10 mouse cellular contexts compared by ENCODE assay signal in genomic region chr5:107497519-107498501, GRCm38 (mm10). TPM values are rescaled to one million over a fixed set of nuclear protein-coding genes. Genes with fewer than 3 reads are reported as not detected.
DNase-seq lines count a peak whose midpoint lies in the region; ATAC-seq and TF ChIP-seq lines count a peak whose summit lies in the region.
"Had no signal": no experiment of that assay in that cellular context is flagged by ENCODE, and none has a peak within 500 bp of the region (broad histone marks: within the 10 kb centered on the region; RNA-seq: fewer than 3 reads in every experiment).

No protein-coding gene starts in this region.

- 70% methylated on average over 10 of the region's 10 CpGs for WGBS in heart, postnatal 0 days
- 22% methylated on average over 10 of the region's 10 CpGs for WGBS in forebrain, embryonic 13.5 days
- 73% methylated on average over 10 of the region's 10 CpGs for WGBS in heart, embryonic 11.5 days (ENCODE audit: insufficient replicate concordance)

- no peak for TF ChIP-seq POLR2A in myocyte (IDR thresholded peaks at IDR 0.05; ENCODE audit: insufficient read length, low read depth)

- H3K79me2 ChIP-seq in myocyte (ENCODE audit: control insufficient read depth, insufficient read depth) = no peaks in the 10 kb centered on the region

- no peak overlapping the region; the same call in 1 of the 2 replicates for H3K4me3 ChIP-seq in heart, postnatal 0 days (ENCODE audit: low read depth, low read length)
- H3K4me3 ChIP-seq in forebrain, embryonic 13.5 days = peak overlapping the region; percentile 42
- H3K4me3 ChIP-seq in myocyte = no peak overlapping the region
- H3K4me3 ChIP-seq in heart, embryonic 11.5 days (ENCODE audit: low read depth, low read length) = no peak overlapping the region
- H3K4me3 ChIP-seq: liver, embryonic 13.5 days had no signal

- no peaks in the 10 kb centered on the region for H3K4me1 ChIP-seq in heart, postnatal 0 days (ENCODE audit: control insufficient read depth, insufficient read depth)
- H3K4me1 ChIP-seq in forebrain, embryonic 13.5 days = peaks cover 41% of the 10 kb centered on the region
- no peaks in the 10 kb centered on the region for H3K4me1 ChIP-seq in heart, embryonic 11.5 days (ENCODE audit: control insufficient read depth, insufficient read depth, low read length)
- H3K4me1 ChIP-seq: liver, embryonic 13.5 days had no signal

- DNase-seq in heart, postnatal 0 days (ENCODE audit: low spot score) = no peak
- no peak for DNase-seq in heart, postnatal 14 days
- DNase-seq in layer of hippocampus, adult 18-20 months (ENCODE audit: low spot score in 2 of 2) = peak; percentile 71 to 90
- no peak for DNase-seq in ovary, postnatal 10 days (ENCODE audit: low spot score)
- DNase-seq: liver, embryonic 13.5 days had no signal

- peak overlapping the region; percentile 1; the same call in 1 of the 2 replicates for H3K4me2 ChIP-seq in heart, postnatal 0 days (ENCODE audit: low read depth, low read length)
- H3K4me2 ChIP-seq in forebrain, embryonic 13.5 days = peak overlapping the region; percentile 66
- peak overlapping the region; percentile 18 for H3K4me2 ChIP-seq in myocyte (ENCODE audit: low read depth)
- no peak overlapping the region for H3K4me2 ChIP-seq in heart, embryonic 11.5 days
- H3K4me2 ChIP-seq: liver, embryonic 13.5 days had no signal

- intact Hi-C loops in heart, postnatal 14 days (cut with DNase I) = no loop called here

- no peak overlapping the region for H3K9ac ChIP-seq in heart, postnatal 0 days (replicated peaks; ENCODE audit: low read depth, low read length)
- H3K9ac ChIP-seq in forebrain, embryonic 13.5 days = peak overlapping the region; percentile 64
- H3K9ac ChIP-seq in heart, embryonic 11.5 days (ENCODE audit: low read depth, low read length) = no peak overlapping the region
- H3K9ac ChIP-seq: liver, embryonic 13.5 days had no signal

- H3ac ChIP-seq in myocyte (ENCODE audit: control insufficient read depth, insufficient read length) = no peak overlapping the region

- no peaks in the 10 kb centered on the region for H3K27me3 ChIP-seq in heart, postnatal 0 days (ENCODE audit: control insufficient read depth, insufficient read depth, low read length)
- H3K27me3 ChIP-seq in forebrain, embryonic 13.5 days = no peaks in the 10 kb centered on the region
- no peaks in the 10 kb centered on the region for H3K27me3 ChIP-seq in myocyte (ENCODE audit: control insufficient read depth, insufficient read depth, insufficient read length)
- no peaks in the 10 kb centered on the region for H3K27me3 ChIP-seq in heart, embryonic 11.5 days (ENCODE audit: control insufficient read depth, insufficient read depth, low read length)
- H3K27me3 ChIP-seq: liver, embryonic 13.5 days had no signal

- no peaks in the 10 kb centered on the region for H3K36me3 ChIP-seq in heart, postnatal 0 days (replicated peaks; ENCODE audit: control insufficient read depth, insufficient read depth, low read length)
- peaks cover 9% of the 10 kb centered on the region; the same call in 1 of the 2 replicates for H3K36me3 ChIP-seq in forebrain, embryonic 13.5 days (ENCODE audit: poor library complexity, severe bottlenecking)
- no peaks in the 10 kb centered on the region for H3K36me3 ChIP-seq in myocyte (ENCODE audit: control insufficient read depth, insufficient read depth)
- no peaks in the 10 kb centered on the region for H3K36me3 ChIP-seq in heart, embryonic 11.5 days (ENCODE audit: control insufficient read depth, insufficient read depth, low read length)

- no peak overlapping the region for H3K27ac ChIP-seq in heart, postnatal 0 days (ENCODE audit: low read depth)
- peak overlapping the region; percentile 86 for H3K27ac ChIP-seq in forebrain, embryonic 13.5 days
- H3K27ac ChIP-seq in heart, embryonic 11.5 days (ENCODE audit: low read depth, low read length) = no peak overlapping the region
- H3K27ac ChIP-seq: liver, embryonic 13.5 days had no signal

- no peaks in the 10 kb centered on the region for H3K9me3 ChIP-seq in heart, postnatal 0 days (replicated peaks; ENCODE audit: control insufficient read depth, low read length)
- no peaks in the 10 kb centered on the region for H3K9me3 ChIP-seq in forebrain, embryonic 13.5 days (replicated peaks)
- 0 out of 2 replicates have a peak, but pooled peaks cover 3% of the 10 kb centered on the region for H3K9me3 ChIP-seq in heart, embryonic 11.5 days (replicated peaks; ENCODE audit: control insufficient read depth, low read length)

- ATAC-seq in heart, postnatal 0 days (ENCODE audit: insufficient read depth, low read depth) = no peak
- peak; percentile 98 for ATAC-seq in forebrain, embryonic 13.5 days
- ATAC-seq in megakaryocyte-erythroid progenitor cell, adult 5-6 weeks (replicated peaks; ENCODE audit: low FRiP score, low TSS enrichment, poor library complexity, severe bottlenecking) = no peak
- no peak for ATAC-seq in heart, embryonic 11.5 days (replicated peaks; ENCODE audit: insufficient number of reproducible peaks, low FRiP score, low TSS enrichment)

- TF ChIP-seq CTCF in heart, postnatal 0 days (IDR thresholded peaks at IDR 0.05; ENCODE audit: low read depth) = no peak

- TF ChIP-seq EP300 in heart, postnatal 0 days (IDR thresholded peaks at IDR 0.05; ENCODE audit: low read depth) = no peak

TF ChIP-seq in myocyte, 11 proteins besides CTCF, POLR2A, EP300 and RAD21:
- TF ChIP-seq SRF (IDR thresholded peaks at IDR 0.05; ENCODE audit: control insufficient read depth, insufficient read length, low read depth) (no peak), E2F4 (IDR thresholded peaks at IDR 0.05; ENCODE audit: insufficient read depth) (no peak)
TF ChIP-seq in myocyte: peak in this region for 0.

RNA-seq across cellular contexts. Expression of gene Gm42669, which starts 9.6 kb away (rescaled TPM):
- total RNA-seq in heart, postnatal 0 days (2014; rRNA removed; ENCODE audit: low replicate concordance) = 0.23 TPM in 1 of 2 replicates, not detected in the other
- 0.10 and 0.15 TPM in 2 replicates for polyA plus RNA-seq in heart, postnatal 0 days (2015; fragmentation: Nextera tagmentation; extraction: Ambion mirVana)
- under 1 TPM; 0.07 to 0.12 TPM for total RNA-seq in heart, postnatal 14 days (2021)
- polyA plus RNA-seq in forebrain, embryonic 13.5 days (2015; fragmentation: Nextera tagmentation; extraction: Ambion mirVana) = 0.57 and 0.71 TPM in 2 replicates
- total RNA-seq in layer of hippocampus, adult 18-20 months (2021) = under 1 TPM; 0.18 to 0.20 TPM
- polyA plus RNA-seq in myocyte (2012; fragmentation: generic; extraction: Trizol) = 0.02 TPM
- total RNA-seq in megakaryocyte-erythroid progenitor cell, adult 5-6 weeks (2014; fragmentation: Nextera tagmentation) = 0.94 TPM in 1 of 2 replicates, not detected in the other
- 0.84 and 1.3 TPM in 2 replicates for total RNA-seq in megakaryocyte-erythroid progenitor cell, adult 5-6 weeks (2017)
- polyA plus RNA-seq in heart, embryonic 11.5 days (2014; fragmentation: Nextera tagmentation; extraction: Ambion mirVana) = 0.23 and 0.40 TPM in 2 replicates

RNA-seq across cellular contexts. Expression of gene 1700028K03Rik, which starts 36.7 kb away (rescaled TPM):
- total RNA-seq in heart, postnatal 0 days (2014; rRNA removed; ENCODE audit: low replicate concordance) = not detected in 2 replicates
- 0.03 and 0.05 TPM in 2 replicates for polyA plus RNA-seq in heart, postnatal 0 days (2015; fragmentation: Nextera tagmentation; extraction: Ambion mirVana)
- total RNA-seq in heart, postnatal 14 days (2021) = not detected
- polyA plus RNA-seq in forebrain, embryonic 13.5 days (2015; fragmentation: Nextera tagmentation; extraction: Ambion mirVana) = 0.06 and 0.11 TPM in 2 replicates
- total RNA-seq in layer of hippocampus, adult 18-20 months (2021) = under 1 TPM; 0.28 to 0.54 TPM
- not detected for polyA plus RNA-seq in myocyte (2012; fragmentation: generic; extraction: Trizol)
- 0.30 TPM in 1 of 2 replicates, not detected in the other for total RNA-seq in megakaryocyte-erythroid progenitor cell, adult 5-6 weeks (2014; fragmentation: Nextera tagmentation)
- not detected in 2 replicates for total RNA-seq in megakaryocyte-erythroid progenitor cell, adult 5-6 weeks (2017)
- 0.06 TPM in 1 of 2 replicates, not detected in the other for polyA plus RNA-seq in heart, embryonic 11.5 days (2014; fragmentation: Nextera tagmentation; extraction: Ambion mirVana)
- total RNA-seq: common myeloid progenitor, adult 5-6 weeks had no signal

Comparison
In these comparisons a context has a peak if more than half of its experiments do, and no peak if none do; other contexts are left out.
1. DNase-seq: peak in layer of hippocampus, adult 18-20 months (2 of 2); none in heart, postnatal 0 days (single experiment), heart, postnatal 14 days (0 of 2) and ovary, postnatal 10 days (single experiment).